Mouse (Mus musculus) gastrocnemius, postnatal 4 days (tissue): ENCODE measurements around the gene Nkd1. TPM values are rescaled to one million over a fixed set of nuclear protein-coding genes. Genes with fewer than 3 reads are reported as not detected.

Experiments used
- total RNA-seq, 2 experiments: library from RNA; stranded (reverse); gene quantifications; 2 replicates each; pipeline ENCODE4 v1.2.3; 2021

The Nkd1 gene
- total RNA-seq, 2 experiments from 2014 or later, result 11.7 to 11.9 TPM

Other genes with a start within 250 kb of the Nkd1 start
- gene Adcy7, start 249.0 kb upstream of the Nkd1 start, total RNA-seq, result 10 to 100 TPM; 16.8 to 22.7 TPM
- 10 to 100 TPM; 71.1 to 71.9 TPM for gene Brd7, start 159.2 kb upstream of the Nkd1 start, total RNA-seq
- gene Snx20, start 114.8 kb downstream of the Nkd1 start, total RNA-seq, result 1 to 10 TPM; 1.3 to 1.5 TPM
- gene Nod2, start 126.0 kb downstream of the Nkd1 start, total RNA-seq, result 1 to 10 TPM; 1.3 TPM
- gene Cyld, start 175.7 kb downstream of the Nkd1 start, total RNA-seq, result 10 to 100 TPM; 15.1 to 20.4 TPM